Mouse (Mus musculus) spleen, postnatal 10 days (tissue): ENCODE data around the gene Mafg.

Experiments
- DNase-seq, 2 experiments: peaks; one replicate each; pipeline ENCODE4 v3.0.0; 2021 to 2022; ENCODE audit warnings: low spot score in 2 of 2

Mafg gene

DNA sequence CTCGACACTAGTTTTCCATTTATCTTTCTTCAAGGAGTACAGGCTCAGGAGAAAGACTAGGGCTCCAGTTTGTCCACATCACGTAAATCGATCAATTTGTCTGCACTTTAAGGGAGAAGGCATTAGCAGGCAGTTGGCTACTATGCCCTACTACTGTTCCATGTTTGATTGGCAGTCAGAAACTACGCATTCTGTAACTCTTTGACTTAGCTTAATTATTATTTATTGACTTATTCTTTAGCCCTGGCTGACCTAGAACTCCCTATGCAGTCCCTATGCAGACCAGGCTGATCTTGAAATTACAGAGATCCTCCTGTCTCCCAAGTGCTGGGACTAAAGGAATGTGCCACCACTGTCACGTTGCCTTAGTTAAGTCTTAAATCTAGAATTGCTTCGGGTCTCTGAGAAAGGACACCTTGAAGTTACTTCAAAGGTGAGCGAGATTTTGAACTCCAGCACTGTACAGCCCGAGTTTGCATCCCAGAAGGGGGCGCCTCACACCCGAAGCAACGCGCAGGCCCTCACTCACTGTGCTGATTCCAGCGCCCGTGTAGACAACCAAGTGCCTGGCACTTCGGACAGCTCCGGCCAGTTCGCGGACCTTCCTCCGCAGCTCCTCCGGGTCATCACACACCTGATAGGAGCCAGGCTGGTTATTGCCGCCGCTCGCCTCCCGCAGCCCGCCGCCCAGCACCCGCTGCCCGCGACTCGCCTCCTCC is 9.3 kb downstream of the Mafg start:
- peak in 1 of 2 experiments; percentile 88 for DNase-seq

DNA sequence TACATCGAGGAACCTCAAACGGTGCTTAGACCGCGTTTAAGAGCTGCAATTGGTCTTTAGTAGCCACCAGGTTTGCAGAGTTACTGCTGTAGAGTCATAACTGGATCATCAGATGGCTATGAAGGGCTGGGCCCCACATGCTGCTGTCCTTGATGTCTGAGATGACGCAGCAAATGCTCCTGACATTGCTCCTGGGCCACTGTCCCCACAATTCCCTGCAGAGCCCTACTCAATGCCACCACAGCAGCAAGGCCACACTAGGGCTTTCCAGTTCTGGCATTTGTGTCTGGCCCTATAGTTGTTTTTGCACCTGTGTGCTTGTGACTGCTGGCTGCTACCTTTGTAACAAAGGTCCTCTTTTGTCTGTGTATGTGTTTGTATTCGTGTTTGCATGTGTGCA is 10.6 kb downstream of the Mafg start:
- no peak for DNase-seq

DNA sequence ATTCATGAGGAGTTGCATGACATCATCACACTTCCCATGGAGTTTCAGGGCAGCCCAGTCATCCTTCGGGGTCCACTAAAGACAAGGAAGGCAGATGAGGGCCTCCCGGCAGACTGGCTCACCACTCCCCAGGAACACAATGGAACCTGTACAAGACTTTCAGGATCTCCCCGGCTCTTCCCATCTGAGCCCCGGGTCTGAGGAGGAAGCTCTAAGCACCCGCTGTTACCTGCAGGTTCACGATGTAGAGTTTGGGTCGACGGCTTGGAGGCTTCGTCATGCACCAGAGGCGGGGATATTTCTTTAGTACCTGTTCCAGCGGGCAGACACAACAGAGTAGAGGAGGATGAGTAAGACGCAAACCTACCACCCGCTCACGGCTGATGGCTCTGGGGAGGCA is 13.2 kb downstream of the Mafg start:
- DNase-seq: no peak

DNA sequence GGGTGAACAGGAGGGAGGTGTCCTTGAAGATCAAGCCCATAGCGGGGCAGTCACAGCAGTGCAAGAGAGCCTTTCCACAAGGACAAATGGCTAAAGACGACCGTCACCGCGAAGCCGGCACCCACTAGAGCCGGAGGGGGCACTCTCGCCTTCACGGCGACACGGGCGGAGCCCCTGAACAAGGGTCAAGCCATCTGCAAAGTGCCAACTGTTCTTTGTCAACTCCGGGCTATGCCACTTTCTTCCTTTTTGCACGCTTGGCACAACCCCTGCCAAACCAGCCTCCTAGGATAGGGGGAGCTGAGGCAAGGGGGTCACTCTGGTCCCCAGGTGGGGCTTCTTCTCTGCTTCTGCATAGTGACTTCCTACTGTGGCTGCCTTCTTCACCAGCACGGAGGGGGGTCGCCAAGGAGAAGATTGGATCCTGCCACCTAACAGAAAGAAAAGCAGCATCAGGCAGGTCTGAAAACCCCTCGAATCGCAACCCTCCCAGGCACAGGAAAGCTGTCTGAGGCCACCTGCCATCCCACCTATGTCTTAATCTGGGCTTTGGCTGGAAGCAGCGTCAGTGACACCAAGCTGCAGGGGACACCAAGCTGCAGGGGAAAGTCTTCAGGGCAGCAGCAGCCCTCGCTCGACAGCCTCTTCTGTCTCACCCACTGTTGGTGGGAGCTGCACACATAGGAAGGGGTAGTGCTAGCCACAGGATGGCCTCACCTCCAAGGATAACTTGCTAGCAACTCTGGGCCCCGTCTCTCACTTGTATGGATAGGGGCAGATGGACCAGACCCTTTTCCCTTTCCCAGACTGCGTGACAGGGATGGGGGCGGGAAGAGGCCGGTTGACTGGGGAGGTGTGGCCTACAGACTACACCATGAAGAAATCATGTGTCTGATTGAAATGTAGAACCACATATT is 14.5 kb downstream of the Mafg start:
- no peak for DNase-seq

DNA sequence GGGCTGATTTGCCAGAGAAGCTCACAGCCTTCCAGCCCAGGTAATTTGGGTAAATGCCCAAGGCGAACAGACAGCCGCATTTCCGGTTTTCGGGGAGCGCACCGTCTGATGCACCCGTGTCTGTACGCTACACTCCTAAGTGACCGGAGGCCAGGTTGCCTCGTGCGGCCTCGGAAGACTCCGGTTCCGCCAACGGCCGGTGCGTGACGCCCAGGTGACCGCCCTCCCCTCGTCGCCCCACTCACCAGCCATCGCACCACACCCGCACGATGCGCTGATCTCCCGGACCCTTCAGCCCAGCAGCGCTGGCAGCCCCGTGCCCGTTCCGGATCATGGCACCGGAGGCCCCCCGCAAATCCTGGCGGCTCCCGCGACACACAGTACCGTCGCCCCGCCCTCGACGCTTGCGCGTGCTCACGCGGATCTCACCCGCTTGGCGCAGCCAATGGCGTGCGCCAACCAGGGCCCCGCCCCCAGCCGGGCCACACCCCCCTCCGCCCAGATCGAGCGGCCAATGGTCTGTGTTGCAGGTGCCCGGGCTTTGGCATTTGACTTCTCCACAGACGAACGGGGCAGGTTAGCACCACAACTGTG is 15.8 kb downstream of the Mafg start, which contains the start of gene Pcyt2:
Gene Pcyt2 (minus strand): TSS at position 418 of the 594 bp plus-strand sequence.
- DNase-seq: peak; percentile 91 to 96

DNA sequence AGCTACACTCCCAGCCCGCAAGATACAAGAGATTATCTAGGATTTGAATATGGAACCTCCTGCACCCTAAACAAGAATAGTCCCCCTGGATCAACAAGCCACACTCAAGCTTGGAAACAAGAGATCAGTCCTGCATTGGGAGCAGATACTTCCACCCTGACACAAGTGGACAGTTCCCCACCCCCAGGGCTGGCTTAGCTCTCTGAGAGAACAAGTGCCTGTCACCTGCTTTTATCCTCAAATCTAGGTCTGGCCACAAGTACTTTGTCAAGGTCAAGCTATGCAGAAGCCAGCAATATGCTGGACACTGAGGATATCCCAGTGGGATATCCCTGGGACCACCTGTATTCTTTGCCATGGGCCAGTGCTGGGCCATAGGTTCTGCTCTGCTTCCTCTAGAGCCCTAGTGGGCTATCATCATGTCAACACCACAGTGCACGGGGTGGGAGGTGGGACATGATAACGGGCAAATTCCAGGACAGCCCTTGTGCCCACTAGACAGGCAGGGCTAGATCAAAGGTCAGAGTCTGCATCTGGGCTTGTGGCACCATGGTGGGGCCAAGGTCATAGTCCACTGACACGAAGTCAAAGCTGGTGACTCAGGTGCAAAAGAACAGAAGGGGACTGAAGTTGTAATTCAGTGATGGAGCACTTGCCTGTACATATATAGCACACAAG is 16.6 kb downstream of the Mafg start:
- DNase-seq: no peak

DNA sequence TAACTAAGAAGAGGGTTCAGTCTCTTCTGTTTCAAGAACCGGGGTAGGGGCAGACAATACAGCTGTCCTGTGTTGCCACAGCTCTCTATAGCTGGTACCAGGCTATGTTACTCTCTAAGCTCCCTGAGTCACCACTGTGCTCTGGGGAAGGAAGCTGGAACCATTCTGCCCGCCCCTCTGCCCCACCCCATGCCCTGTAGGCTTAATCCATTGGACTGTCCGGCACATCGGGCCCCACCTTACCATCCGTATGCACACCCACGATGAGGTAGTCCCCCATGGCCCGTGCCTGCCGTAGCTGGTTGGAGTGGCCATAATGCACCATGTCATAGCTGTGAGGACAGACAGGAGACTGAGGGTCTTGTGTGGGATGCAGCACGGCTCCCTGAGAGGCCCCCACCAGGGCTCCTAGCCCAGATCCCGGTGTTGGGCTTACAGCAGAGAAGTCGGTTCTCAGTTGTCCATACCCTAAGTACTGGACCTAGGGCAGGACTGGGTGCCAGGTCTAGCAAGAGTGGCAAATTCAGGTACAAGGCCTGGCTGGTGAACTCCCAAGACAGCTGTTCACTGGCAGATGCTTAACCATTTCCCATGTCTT is 17.7 kb downstream of the Mafg start:
- no peak for DNase-seq

DNA sequence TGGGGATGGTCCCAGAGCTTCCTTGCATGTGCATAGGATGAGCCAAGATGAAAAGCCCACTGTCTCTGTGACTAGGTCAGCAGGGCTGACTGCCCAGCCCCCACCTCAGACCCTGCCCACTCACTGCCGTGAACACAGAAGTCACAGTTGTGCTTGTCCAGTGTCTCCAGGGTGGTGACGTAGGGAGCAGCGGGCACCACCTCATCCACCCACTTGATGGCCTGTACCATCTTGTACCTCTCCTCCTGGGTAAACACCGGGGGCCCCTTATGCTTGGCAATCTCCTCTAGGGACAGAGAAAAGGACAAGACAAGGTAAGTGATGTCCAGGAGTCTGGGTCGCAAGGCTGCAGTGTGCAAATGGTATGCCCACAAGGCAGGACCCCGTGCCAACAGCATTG is 18.2 kb downstream of the Mafg start:
- no peak for DNase-seq

DNA sequence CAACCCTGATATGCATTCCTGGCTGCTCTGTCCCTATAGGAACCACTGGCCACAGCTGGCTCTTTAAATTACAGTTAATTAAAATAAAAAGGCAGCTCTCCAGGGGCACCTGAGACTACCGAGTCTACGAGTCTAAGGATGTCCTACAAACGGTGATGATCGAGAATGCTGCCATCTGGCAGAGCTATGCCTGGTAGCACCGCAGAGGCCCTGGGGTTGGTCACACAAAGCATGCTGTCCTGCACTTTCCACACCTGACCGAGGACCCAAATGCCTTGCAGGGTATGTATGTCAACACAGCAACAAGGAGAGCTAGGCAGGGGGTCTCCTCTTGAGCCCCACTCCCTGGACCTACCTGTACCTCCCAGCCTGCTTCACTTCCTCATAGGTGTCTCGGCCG is 19.4 kb downstream of the Mafg start:
- DNase-seq: no peak

DNA sequence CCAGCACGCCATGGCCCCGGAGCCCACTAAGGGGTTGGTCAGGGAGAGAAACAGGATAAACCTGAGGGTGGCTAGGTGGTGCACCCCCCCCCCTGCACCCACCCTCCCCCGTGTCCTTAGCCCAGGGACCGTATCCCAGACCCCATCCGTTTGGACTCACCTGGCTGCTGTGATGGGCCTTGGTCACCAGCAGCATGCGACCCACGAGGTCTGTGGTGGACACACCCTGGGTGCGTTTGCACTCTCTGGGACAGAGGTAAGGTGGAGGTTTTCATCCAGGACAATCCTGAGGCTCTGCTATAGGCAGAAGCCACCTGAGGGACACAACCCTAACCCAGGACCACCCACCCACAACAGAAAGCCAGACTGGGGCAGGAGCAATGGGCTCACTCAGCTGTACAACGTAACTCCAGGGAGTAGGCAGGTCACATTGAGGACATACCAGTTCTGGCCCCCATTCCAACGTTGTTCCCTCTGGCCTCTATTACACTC is 19.9 kb downstream of the Mafg start:
- DNase-seq: no peak

DNA sequence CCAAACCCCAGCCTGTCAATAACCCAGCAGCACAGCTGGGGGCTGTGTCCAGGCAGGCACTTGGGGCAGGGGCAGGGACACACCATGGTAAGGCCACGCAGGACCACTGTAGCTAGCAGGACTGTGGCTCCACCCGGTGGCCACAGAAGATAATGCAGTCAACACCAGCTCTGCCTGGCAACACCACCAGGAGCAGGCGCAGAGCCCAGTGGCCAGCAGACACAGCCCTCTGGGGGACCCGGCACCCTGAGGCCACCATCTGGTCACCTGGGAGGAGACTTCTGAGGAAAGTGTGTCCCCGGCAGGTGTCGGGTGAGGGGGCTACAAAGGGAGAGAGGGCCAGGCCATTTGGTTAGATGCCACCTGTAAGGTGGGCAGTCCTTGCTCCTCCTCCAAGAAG is 20.6 kb downstream of the Mafg start:
- peak; percentile 68 to 87 for DNase-seq

DNA sequence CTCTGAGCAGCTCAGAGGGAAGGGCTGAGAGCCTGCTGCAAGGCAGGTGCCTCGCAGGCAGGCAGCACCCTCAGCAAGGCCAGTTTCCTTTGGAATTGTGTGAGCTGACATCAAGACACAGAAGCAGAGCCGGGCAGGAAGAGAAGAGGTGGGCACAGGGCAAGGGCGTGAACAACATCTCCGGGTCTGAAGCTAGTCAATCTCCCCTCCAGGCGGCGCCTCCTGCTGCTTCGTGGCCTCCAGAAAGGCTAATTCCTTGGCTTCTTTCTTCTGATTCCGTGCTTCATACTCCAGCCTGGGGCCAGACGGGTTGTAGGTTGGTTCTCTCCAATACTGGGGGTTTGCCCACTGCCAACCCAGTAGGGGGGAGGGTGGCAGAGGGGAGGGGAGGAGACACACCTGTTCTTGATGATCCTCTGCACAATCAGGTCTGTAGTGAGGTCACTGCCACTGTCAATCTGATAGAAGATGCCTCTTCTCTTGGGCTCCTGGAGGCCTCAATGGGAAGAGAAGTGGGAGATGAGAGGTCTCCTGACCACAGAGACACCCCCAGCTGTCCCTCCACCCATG is 22.8 kb downstream of the Mafg start:
- DNase-seq: no peak

DNA sequence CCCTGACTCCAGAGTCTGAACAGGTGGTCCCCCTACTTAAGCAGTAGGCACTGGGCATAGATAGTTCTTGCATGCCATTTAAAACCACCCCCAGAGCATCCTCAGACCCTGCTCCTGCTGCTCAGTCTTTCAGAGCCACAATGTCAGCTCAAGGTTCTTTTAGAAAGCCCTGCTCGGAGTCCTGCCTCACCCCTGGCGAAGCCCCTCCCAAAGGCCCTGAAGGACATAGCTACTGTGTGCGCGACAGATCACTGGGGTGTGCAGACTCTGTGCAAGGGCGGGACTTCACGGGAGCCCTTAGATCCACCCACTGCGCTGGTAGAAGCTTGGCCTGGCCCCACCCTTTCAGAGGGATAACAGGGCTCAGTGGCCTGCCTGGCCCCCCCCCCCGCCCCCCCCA is 24.1 kb downstream of the Mafg start:
- no peak for DNase-seq

DNA sequence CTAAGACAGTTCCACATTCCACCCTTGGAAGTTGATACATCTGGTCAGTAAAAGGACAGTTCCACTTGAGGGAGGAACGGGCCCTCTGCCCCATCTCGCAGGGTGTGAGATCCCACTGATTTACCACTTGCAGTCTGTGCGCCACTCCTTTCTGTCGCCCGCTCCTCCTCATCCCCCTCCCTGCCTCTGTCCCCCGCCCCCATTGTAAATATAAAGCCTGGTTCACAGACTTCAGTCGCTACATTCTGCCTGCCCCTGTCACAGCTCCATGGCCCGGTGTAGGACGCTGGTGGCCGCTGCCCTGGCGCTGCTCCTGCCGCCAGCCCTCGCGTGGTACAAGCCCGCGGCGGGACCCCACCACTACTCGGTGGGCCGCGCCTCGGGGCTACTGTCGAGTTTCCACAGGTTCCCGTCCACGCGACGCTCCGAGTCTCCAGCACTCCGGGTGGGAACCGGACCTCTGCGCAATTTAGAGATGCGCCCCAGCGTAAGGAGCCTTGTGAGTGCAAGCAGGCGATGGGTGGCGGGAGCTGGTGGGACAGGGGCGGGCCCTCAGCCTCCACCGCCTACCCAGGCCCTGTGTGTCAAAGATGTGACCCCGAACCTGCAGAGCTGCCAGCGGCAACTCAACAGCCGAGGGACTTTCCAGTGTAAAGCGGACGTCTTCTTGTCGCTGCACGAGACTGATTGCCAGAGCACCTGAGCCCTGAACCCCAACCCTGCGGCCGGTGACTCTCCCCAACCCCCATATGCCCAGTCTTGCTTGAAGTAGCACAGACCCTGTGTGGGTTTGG is 25.0 kb downstream of the Mafg start, which contains the start of gene Npb:
Gene Npb (plus strand): TSS at position 237 of the 794 bp plus-strand sequence.
- no peak for DNase-seq

DNA sequence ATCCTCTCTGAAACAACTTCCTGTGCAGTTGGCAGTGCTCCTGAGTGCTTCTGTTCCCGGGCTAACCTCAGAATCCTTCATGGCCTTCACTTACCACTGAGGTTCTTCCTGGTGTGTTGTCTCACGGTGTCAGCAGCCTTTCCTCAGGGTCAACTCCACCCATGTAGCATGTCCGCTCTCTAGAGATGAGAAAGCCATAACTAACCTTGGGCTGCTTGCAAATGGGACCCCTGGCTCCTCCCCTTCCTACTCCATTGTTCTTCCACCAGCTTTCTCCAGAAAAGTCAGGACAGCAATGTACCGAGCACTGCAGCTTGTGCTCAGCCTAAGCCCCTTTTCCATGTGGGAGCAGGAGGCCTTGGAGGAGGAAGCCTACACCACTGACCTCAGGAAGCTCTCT is 26.6 kb downstream of the Mafg start:
- no peak for DNase-seq

DNA sequence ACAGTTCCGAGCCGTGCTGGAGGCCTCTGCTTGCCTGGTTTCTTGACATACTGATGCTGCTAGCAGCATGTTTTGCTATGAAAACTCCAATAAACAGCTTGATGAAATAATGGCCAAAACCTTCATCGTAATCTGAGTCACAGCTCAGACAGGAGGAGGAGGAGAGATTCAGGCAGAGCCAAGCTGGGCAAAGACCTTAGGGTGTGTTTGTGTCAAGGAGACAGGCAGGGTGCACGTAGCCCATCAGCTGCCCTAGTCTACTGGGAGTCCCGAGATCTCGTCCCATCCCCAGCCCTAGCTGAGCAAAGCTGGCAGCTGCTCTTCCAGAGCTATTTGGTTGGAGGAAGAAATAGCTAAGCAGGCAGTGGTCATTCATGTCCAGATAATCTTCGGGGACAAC is 27.7 kb downstream of the Mafg start:
- DNase-seq: no peak

DNA sequence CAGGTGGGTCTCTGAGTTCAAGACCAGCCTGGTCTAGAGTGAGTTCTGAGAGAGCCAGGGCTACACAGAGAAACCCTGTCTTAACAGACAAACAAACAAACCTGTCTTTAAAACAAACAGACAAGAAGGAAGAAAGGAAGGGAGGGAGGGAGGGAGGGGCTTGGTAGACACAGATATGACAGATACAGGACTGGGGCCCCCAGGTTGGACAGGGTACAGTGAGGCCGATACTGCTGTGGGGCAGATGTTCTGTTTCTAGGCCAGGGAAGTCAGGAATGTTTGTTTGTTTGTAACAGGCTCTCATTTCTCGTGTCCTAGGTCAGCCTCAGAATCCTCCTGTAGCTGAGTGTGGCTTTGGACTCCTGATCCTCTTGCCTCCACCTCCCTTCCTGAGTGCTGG is 29.9 kb downstream of the Mafg start:
- DNase-seq: no peak

DNA sequence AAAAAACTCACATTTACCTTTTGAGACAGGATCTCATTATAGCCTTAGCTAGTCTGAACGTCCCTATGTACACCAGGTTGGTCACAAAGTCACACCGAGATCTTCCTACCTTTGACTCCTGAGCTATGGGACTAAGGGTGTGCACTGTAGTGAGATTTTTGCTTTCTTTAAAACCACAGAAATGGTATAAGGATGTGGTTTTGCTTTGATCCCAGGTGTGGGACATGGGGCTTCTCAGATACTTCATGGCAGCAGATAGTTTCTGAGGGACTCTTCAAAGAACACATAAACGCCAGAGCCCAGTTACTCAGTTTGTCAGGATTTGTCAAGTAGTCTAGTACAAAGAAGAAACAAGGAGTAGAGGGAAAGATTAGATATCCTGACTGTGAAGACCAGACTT is 32.7 kb downstream of the Mafg start:
- no peak for DNase-seq

DNA sequence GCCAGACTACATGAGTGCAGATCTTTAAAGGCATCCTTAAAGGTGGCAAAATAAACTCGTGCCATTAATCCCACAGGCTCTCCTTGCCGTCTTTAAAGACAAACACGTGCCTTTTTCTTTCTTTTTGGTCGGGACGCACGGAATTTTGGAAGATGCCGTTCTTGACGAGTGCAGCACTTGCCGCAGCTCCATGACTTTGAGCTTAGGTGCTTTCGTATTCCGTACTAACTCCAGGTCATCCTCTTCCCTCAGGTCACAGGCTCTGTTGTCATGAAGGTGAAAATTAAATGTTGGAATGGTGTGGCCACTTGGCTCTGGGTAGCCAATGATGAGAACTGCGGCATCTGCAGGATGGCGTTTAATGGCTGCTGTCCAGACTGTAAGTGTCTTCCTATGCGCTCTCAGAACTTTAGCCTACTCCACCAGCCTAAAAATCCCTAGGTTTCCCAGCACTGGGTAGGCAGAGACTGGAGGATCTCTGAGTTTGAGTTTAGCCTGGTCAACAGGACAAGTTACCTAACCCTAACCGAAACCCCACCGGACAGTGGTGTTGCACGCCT is 34.3 kb downstream of the Mafg start:
- DNase-seq: no peak
